Mouse (Mus musculus): ENCODE data around the gene Atad3a.
A peak's percentile ranks its signal among the peaks of the same experiment; 100 is the strongest.

The Atad3a gene

GRCm38 (mm10) chr4:155694111-155694481 lies 66.8 kb downstream of the Atad3a start, which contains the start of gene Fndc10:
Gene Fndc10 (plus strand): TSS chr4:155694342.
- DNase-seq (ENCODE audit: low read depth, low spot score), result peak; percentile 85

DNA sequence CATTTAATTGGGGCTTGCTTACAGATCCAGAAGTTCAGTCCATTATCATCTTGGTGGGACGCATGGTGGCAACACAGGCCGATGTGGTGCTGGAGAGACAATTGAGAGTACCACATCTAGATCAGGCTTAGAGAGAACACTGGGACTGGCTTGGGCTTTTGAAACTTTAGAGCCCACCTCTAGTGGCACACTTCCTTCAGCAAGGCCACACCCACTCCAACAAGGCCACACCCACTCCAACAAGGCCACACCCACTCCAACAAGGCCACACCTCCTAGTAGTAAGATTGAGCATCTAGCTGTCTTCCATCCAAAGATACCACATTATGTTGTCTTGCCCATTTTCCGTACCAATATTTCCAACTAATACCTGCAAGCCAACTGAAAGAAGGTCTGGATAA lies 68.5 kb downstream of the Atad3a start:
- DNase-seq (ENCODE audit: low read depth, low spot score), result peak; percentile 64

All from ZHBTc4 (cell line).